Mouse (Mus musculus) heart, adult 11 months (tissue): ENCODE results near the gene Prtg.
A peak's percentile ranks its signal among the peaks of the same experiment; 100 is the strongest.

Experiments
- DNase-seq: peaks from one replicate; pipeline ENCODE4 v3.0.0; 2022

The Prtg gene

DNA sequence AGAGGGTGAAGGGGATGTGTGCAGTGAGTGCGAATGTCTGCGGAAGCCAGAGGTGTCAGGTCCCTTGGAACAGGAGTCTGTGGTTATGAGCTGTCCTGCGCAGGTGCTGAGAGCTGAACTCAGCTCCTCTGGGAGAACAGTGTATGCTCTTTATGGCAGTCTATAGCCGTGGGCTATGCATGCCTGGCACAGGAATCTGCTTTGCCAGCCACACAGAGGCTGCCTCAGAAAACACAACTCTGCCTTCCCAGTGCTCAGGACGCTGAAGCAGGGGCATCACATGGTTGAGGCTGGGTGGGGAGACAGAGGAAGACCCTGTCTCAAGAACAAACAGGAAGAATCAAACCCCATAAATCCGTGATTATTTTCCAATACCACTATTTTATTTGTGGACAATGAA, 60.8 kb downstream of the Prtg start:
- peak; percentile 70 for DNase-seq

GRCm38 (mm10) chr9:72868774-72869173, 62.1 kb downstream of the Prtg start:
- peak; percentile 79 for DNase-seq

GRCm38 (mm10) chr9:72871506-72872297, 65.0 kb downstream of the Prtg start:
- peak; percentile 93 for DNase-seq

DNA sequence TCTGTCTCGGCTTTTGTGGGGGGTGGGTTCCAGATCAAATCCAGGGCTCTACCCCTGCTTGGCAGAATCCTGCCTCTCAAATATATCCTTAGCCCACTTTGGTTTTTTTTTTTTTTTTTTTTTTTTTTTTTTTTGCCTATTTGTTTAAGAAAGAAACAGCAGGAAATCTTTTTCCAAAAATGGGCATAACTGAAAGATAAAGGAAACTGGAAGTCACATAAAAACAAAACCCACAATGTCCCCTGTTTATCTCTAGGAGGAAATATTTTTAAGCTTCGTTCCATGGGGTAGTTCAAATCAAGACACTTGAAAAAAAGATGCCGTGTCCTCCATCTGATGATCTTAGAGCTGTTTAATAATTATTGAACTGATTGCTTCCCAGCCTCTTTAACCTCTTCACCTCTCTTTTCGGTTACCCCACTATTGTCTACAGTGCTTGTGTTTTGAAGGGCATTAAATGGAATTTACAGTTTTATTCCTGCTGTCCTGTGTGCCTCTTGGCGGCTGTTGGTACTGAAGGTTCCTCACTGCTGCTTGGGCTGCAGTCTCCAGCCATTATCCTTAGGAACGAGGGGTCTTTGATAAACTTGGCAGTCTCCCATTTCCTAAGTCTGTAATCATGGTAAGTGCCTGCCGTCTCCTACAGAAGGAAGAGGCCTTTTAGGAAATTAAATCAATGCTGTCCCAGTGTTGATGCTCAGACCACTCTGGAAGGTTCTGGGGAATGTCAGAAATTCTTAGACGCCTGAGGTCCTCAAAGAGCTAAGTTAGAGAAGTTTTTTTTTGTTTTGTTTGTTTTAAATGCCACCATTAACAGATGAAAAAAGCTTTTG, 65.8 kb downstream of the Prtg start:
- peak; percentile 75 for DNase-seq

DNA sequence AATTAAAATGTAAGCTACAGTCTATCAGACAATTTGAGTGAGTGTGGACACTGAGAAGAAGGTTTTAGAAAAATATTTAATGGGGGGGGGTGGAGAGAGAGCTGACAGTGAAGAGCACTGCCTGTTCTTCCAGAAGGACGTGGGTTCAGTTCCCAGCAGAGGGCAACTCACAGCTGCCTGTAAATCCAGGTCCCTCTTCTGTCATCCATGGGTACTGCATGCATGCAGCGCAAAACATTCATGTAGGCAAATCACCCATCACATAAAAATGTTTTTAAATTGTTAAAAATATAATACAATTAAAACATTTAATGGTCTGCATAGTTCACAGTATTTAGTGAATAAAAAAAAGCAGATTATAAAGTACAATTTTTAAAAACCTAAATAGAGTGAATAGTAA, 69.2 kb downstream of the Prtg start:
- DNase-seq: peak; percentile 18

GRCm38 (mm10) chr9:72877905-72878304, 71.2 kb downstream of the Prtg start:
- DNase-seq: peak; percentile 75

DNA sequence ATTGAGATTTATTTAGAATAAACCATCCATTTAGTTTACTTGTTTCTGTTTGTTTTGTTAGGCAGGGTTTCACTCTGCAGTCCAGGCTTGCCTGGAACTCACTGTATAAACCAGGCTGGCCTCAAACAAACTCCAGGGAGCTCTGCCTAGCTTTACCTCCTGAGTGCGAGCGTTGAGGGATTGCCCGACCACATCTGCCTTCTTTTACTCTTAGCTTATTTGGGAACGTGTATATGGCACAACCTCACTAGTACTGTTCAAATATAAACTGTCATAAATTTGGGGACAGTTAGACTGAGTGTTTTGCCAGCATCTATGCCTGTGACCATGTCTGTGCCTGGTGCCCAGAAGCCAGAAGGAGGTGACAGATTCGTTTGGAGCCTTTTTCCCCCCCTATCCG, 72.0 kb downstream of the Prtg start:
- DNase-seq: peak; percentile 79

DNA sequence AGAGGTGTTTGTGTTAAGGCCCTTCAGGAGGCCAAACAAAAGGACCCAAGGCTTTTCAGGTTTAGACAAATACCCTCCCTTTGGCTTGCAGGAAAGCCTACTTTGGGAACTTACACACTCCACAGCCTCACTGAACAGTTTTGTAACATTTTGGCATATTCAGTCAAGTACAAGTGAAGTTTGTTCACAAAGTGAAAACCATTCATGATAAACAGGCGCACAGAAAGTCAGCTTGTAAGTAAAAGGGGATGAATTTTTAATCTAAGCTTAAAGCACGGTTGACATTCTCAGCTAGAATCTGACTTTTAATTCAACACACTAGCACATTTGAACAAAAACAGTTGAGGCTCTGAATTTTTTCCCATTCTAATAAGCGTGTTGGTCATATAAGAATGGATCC, 72.9 kb downstream of the Prtg start:
- DNase-seq: no peak

GRCm38 (mm10) chr9:72880225-72880960, 73.7 kb downstream of the Prtg start:
- DNase-seq: peak; percentile 93

- DNase-seq: peak; percentile 97
Observed at GRCm38 (mm10) chr9:72881026-72881768, 74.5 kb downstream of the Prtg start.

GRCm38 (mm10) chr9:72883940-72884339, 77.3 kb downstream of the Prtg start:
- DNase-seq: peak; percentile 79

DNA sequence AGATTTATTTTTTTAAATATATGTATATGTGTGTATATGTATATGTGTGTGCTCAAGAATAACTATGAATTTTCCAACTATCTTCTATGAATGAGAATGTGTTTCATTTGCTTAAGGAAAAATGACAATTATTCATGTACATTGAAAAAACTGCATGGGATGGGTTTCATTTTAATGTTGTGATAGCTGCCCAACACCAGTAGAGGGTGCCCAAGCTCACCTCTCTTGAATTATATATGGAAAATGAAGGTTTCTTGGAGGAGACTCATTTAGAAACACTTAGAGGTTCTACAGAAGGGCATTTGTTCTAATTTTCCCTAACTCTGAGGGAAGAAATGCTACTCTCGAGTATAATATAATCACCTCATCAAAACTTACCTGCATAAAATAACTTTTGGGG, 83.1 kb downstream of the Prtg start:
- DNase-seq: no peak

DNA sequence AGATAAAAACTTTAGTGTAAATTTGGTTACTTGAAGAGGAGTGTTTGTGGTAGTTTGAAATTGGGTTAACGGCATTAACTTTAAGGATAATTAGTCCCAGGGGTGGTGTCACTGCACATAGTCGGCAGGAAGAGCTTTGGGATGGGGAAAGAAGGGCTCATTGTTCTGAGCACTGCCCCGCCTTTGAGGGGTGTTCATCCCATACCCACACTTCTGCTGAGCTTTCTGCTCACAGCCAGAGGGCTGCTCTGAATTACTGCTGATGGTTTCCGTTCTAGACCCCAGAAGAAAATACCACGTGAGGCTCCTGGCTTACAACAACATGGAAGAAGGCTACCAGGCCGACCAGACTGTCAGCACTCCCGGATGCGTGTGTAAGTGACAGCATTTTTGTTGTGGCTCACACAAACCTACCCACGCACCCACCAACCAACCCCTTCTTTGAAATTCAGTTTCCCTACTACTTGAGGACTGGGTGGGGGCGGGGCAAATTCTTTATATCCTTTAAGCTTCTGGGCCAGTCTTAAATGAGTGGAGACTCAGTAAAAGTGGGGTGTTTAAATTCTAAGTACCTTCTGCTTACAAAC, 83.9 kb downstream of the Prtg start:
- peak; percentile 86 for DNase-seq

- DNase-seq: peak; percentile 74
Observed at GRCm38 (mm10) chr9:72892761-72893160, 86.1 kb downstream of the Prtg start.

DNA sequence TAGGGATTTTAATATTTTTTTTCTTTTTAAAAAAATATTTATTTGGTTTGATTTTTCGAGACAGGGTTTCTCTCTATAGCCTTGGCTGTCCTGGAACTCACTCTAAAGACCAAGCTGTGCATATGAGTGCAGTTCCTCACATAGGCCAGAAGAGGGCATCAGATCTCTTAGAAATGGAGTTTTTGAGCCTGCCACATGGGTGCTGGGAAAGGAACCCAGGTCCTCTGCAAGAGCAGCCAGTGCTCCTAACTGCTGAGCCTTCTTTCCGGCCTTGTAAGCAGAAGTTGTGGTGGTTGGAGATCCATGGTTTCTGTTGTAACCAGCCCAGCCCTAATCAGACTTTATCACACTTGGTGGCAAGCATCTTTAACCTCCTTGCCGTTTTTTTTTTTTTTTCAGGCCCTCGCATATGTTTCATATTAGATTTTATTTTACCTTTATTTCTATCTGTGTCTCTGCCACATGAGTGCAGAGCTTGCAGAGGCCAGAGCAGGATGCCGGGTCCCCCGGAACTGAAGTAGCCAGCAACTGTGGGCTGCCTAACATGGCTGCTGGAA, 88.2 kb downstream of the Prtg start:
- DNase-seq: no peak

GRCm38 (mm10) chr9:72902057-72902456, 95.4 kb downstream of the Prtg start:
- no peak for DNase-seq

- peak; percentile 91 for DNase-seq
Observed at GRCm38 (mm10) chr9:72902611-72903010, 95.9 kb downstream of the Prtg start.

DNA sequence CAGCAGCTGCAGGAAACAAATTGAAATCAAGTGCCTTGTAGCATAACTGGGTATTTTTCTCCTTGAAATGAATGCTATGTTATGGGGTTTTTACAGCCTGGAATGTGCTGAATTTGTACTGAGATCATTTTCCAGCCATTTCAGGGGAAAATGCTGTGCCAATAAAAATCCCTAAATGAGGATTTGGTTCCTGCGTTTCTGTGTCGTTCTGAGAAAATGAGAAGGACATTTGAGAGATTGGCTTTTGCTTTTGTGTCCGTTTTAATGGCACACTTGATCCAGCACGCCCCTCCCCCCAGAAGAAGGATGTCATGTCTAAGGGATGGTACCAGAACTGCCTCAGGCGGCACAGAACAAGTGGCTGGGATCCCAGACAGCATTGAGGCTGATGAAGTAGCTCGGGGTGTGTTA, 100.0 kb downstream of the Prtg start:
- DNase-seq: no peak

DNA sequence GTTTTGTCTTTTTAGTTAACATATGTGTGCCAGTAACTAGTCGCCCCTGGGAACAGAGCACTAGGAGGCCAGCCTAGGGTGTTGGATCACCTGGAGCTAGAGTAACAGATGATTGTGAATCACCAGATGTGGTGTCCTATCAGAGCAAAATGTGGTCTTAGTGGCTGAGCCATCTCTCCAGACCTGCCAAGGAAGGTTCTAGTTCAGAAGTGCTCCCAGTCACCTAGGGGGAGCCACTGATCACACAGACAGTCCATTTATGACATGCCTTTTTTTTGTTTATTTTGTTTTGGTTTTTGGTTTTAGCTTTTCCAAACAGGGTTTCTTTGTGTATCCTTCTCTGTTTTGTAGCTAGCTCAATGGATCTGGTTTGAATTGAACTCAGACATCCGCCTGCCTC, 104.7 kb downstream of the Prtg start:
- DNase-seq: peak; percentile 81

- peak; percentile 59 for DNase-seq
Observed at GRCm38 (mm10) chr9:72913551-72913950, 106.9 kb downstream of the Prtg start.

DNA sequence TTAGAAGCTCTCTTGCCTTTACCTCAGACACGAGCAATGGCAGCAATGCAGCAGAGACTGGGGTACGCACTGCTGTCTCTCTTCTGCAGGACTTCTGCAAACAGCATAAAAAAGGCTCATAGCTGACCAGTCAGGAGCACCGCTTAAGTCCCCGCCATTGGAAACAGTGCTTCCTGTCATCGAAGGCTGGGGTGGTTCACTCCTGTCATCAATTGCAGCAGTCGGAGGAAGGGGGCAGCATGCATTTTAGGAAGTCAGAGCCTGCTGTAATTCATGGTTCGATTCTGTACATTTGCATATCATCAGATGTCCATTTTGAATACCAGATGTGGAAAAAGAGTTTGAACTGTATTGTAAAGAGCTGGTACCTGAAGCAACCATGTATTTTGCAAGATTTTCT, 109.1 kb downstream of the Prtg start:
- peak; percentile 33 for DNase-seq

DNA sequence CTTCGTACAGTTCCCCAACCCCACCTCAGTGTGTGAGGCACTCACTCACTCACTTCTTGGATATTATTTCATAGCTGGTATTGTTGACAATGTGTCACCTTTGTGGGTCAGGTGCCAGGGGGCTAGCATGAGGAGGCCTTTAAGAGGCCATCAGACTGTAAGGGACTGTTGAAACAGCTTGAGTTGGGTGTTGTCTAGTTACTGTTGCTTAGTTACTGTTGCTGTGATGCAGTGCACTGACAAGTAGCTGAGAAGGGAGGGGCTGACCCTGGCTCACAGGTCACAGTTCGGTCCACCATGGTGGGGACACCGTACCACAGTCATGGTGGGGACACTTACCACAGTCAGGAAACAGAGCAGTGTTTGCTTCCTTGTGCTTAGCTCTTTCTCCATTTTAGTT, 116.4 kb downstream of the Prtg start:
- peak; percentile 78 for DNase-seq
